Mouse (Mus musculus) spleen, postnatal 14 days (tissue): ENCODE measurements around the gene Bcan.

ENCODE experiments used
- DNase-seq, 2 experiments: peaks; one replicate each; pipeline ENCODE4 v3.0.0; 2021 to 2022; ENCODE audit warnings: low spot score in 2 of 2

Gene Bcan

GRCm38 (mm10) chr3:87972203-87972664 lies 27.8 kb downstream of the Bcan start:
- DNase-seq = no peak

GRCm38 (mm10) chr3:87971489-87972202 lies 28.4 kb downstream of the Bcan start:
- no peak for DNase-seq

- DNase-seq = no peak
Measured at GRCm38 (mm10) chr3:87970939-87971488, 29.0 kb downstream of the Bcan start, which contains the start of gene Nes. Gene Nes (plus strand): TSS chr3:87971078.

- DNase-seq = no peak
Measured at GRCm38 (mm10) chr3:87970184-87970938, 29.7 kb downstream of the Bcan start.

- peak; percentile 21 to 41 for DNase-seq
Measured at GRCm38 (mm10) chr3:87960586-87961191, 39.3 kb downstream of the Bcan start.

- DNase-seq = no peak
Measured at GRCm38 (mm10) chr3:87960191-87960585, 39.8 kb downstream of the Bcan start.

- no peak for DNase-seq
Measured at GRCm38 (mm10) chr3:87959371-87959770, 40.7 kb downstream of the Bcan start.

GRCm38 (mm10) chr3:87958967-87959366 lies 41.1 kb downstream of the Bcan start:
- no peak for DNase-seq

GRCm38 (mm10) chr3:87958476-87958875 lies 41.6 kb downstream of the Bcan start:
- DNase-seq = no peak

- DNase-seq = no peak
Measured at GRCm38 (mm10) chr3:87958056-87958455, 42.0 kb downstream of the Bcan start.

- no peak for DNase-seq
Measured at GRCm38 (mm10) chr3:87952440-87952839, 47.6 kb downstream of the Bcan start.

- DNase-seq = no peak
Measured at GRCm38 (mm10) chr3:87951946-87952345, 48.1 kb downstream of the Bcan start.

GRCm38 (mm10) chr3:87949955-87950515 lies 50.0 kb downstream of the Bcan start:
- DNase-seq = no peak

GRCm38 (mm10) chr3:87949266-87949954 lies 50.6 kb downstream of the Bcan start:
- DNase-seq = no peak

- no peak for DNase-seq
Measured at GRCm38 (mm10) chr3:87948378-87949265, 51.4 kb downstream of the Bcan start, which contains the start of gene Crabp2. Gene Crabp2 (plus strand): TSS chr3:87948666.

- no peak for DNase-seq
Measured at GRCm38 (mm10) chr3:87947811-87948199, 52.2 kb downstream of the Bcan start.

GRCm38 (mm10) chr3:87947056-87947810 lies 52.8 kb downstream of the Bcan start:
- DNase-seq = no peak

- no peak for DNase-seq
Measured at GRCm38 (mm10) chr3:87946541-87946860, 53.5 kb downstream of the Bcan start.

- no peak for DNase-seq
Measured at GRCm38 (mm10) chr3:87945781-87946540, 54.1 kb downstream of the Bcan start.
